Mouse (Mus musculus) stomach, embryonic 16.5 days (tissue): ENCODE measurements around the gene Tmem245. TPM values are rescaled to one million over a fixed set of nuclear protein-coding genes. Genes with fewer than 3 reads are reported as not detected.

Source experiments
- ATAC-seq: fragments of 200-750 bp; cut with Nextera tagmentation; 2 replicates; pipeline ENCODE4 v1.8.0; 2017; ENCODE audit warnings: moderate number of reproducible peaks, moderate TSS enrichment; ENCODE audit not compliant: insufficient read depth, low FRiP score
- H3K27ac ChIP-seq: fragments of 300-500 bp; sonication (generic); 2 replicates; pipeline ENCODE4 v1.5.1; 2014; ENCODE audit warnings: low read length
- H3K27me3 ChIP-seq: fragments of 300-500 bp; sonication (generic); 2 replicates; pipeline ENCODE4 v1.6.1; 2014; ENCODE audit warnings: low read length, control low read depth, mixed read lengths; ENCODE audit not compliant: control insufficient read depth, insufficient read depth
- H3K36me3 ChIP-seq: fragments of 300-500 bp; sonication (generic); 2 replicates; pipeline ENCODE4 v1.6.1; 2014; ENCODE audit warnings: low read length; ENCODE audit not compliant: control insufficient read depth, insufficient read depth
- H3K4me1 ChIP-seq: fragments of 300-500 bp; sonication (generic); 2 replicates; pipeline ENCODE4 v1.6.1; 2014; ENCODE audit warnings: low read length, control low read depth, mixed read lengths; ENCODE audit not compliant: control insufficient read depth, insufficient read depth
- H3K4me2 ChIP-seq: fragments of 300-500 bp; sonication (generic); 2 replicates; pipeline ENCODE4 v1.6.1; 2014; ENCODE audit warnings: low read depth, low read length, mixed read lengths
- H3K4me3 ChIP-seq: fragments of 300-500 bp; sonication (generic); replicated peaks from 2 replicates; pipeline ENCODE4 v1.5.1; 2014; ENCODE audit warnings: mild to moderate bottlenecking, low read length
- H3K9ac ChIP-seq: fragments of 300-500 bp; sonication (generic); 2 replicates; pipeline ENCODE4 v1.6.1; 2014; ENCODE audit warnings: low read length
- H3K9me3 ChIP-seq: fragments of 300-500 bp; sonication (generic); replicated peaks from 2 replicates; pipeline ENCODE4 v1.6.1; 2016; ENCODE audit warnings: low read length, control low read depth; ENCODE audit not compliant: control insufficient read depth
- WGBS: fragments of 180-500 bp; shearing (Covaris S2); extraction: QIAGEN DNeasy Blood & Tissue Kit; methylation state at CpG from one replicate; pipeline ENCODE4 v1.1.7; 2014; 5-methylcytosine and 5-hydroxymethylcytosine counted together
- polyA plus RNA-seq: library from polyadenylated mRNA; unstranded; fragments of >200 nt; fragmentation: Nextera tagmentation; extraction: Ambion mirVana; gene quantifications from 2 replicates; pipeline ENCODE4 v1.2.1, GENCODE M21; 2015

Tmem245 gene
- polyA plus RNA-seq, 1 experiment from 2014 or later: 5.8 TPM

DNA sequence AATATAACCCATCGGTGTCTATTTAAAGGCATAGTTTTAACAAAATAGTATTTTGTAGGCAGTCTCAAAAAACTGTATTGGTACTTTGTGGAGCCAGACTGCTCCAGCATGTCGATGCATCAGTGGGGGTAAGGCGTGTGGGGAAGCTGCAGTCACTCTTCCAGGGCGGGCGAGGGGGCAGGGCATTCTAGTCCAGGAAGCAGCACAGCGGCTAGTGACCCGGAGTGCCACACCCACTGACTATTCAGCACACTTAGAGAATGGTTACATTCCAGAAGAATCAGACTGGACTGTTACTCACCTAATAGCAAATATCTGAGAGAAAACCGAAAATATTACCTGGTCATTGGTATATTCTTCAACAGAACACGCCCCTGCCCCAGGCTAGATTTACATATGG lies 10.3 kb upstream of the Tmem245 start:
- 38% methylated on average over 9 of the region's 9 CpGs for WGBS
- H3K36me3 ChIP-seq: no peaks in the 10 kb centered on the region
- no peak overlapping the region for H3K27ac ChIP-seq
- H3K9ac ChIP-seq: no peak overlapping the region
- no peak overlapping the region for H3K4me2 ChIP-seq
- peak; percentile 73; the same call in 1 of the 2 replicates for ATAC-seq
- H3K9me3 ChIP-seq: no peaks in the 10 kb centered on the region
- no peak overlapping the region for H3K4me3 ChIP-seq
- no peaks in the 10 kb centered on the region for H3K27me3 ChIP-seq
- no peaks in the 10 kb centered on the region for H3K4me1 ChIP-seq

- no peak overlapping the region for H3K4me3 ChIP-seq
- H3K9me3 ChIP-seq: no peaks in the 10 kb centered on the region
- no peak for ATAC-seq
Observed at GRCm38 (mm10) chr4:56953235-56953634, 6.0 kb upstream of the Tmem245 start.

GRCm38 (mm10) chr4:56951701-56952100 lies 4.5 kb upstream of the Tmem245 start:
- H3K4me3 ChIP-seq: no peak overlapping the region
- H3K4me2 ChIP-seq: no peak overlapping the region
- no peak overlapping the region for H3K9ac ChIP-seq
- H3K27me3 ChIP-seq: no peaks in the 10 kb centered on the region
- 84% methylated on average over 3 of the region's 3 CpGs for WGBS
- H3K27ac ChIP-seq: no peak overlapping the region
- ATAC-seq: no peak
- H3K9me3 ChIP-seq: no peaks in the 10 kb centered on the region
- no peaks in the 10 kb centered on the region for H3K36me3 ChIP-seq
- no peaks in the 10 kb centered on the region for H3K4me1 ChIP-seq

More at GRCm38 (mm10) chr4:56953235-56953634, 6.0 kb upstream of the Tmem245 start:
- H3K4me2 ChIP-seq: no peak overlapping the region
- no peaks in the 10 kb centered on the region for H3K4me1 ChIP-seq
- H3K36me3 ChIP-seq: no peaks in the 10 kb centered on the region
- H3K27ac ChIP-seq: no peak overlapping the region
- no peak overlapping the region for H3K9ac ChIP-seq
- H3K27me3 ChIP-seq: no peaks in the 10 kb centered on the region
- 62% methylated on average over 6 of the region's 6 CpGs for WGBS

GRCm38 (mm10) chr4:56949494-56949893 lies 2.3 kb upstream of the Tmem245 start:
- Histone ChIP-seq H3K4me3 (no peak overlapping the region), H3K9ac (no peak overlapping the region), H3K4me2 (no peak overlapping the region), H3K36me3 (no peaks in the 10 kb centered on the region), H3K4me1 (peaks cover 12% of the 10 kb centered on the region), H3K27ac (no peak overlapping the region), H3K27me3 (no peaks in the 10 kb centered on the region), H3K9me3 (no peaks in the 10 kb centered on the region)
- ATAC-seq: no peak
- 67% methylated on average over 6 of the region's 6 CpGs for WGBS

DNA sequence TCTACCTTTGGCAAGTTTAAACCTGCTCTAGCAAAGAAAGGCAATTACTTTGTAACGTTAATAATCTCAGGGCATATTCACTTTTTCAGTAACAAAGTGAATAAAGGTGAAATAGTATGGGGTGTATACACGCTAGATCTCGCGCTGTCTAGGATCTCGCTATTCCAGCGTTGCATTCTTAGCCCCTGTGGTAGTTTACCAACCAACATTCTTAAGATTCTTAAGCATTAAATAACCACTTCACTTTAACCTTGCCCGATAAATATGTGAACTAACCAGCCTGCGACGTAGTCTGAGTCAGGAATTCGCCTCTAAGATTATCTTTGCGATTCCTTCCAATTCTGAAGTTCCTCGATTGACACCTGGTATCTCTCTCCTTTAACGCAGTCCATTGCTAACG lies 1.1 kb downstream of the Tmem245 start:
- peak overlapping the region; percentile 89 for H3K9ac ChIP-seq
- WGBS: under 1% methylated on average over 14 of the region's 14 CpGs
- peak overlapping the region; percentile 86 for H3K4me2 ChIP-seq
- peaks cover 37% of the 10 kb centered on the region for H3K4me1 ChIP-seq
- no peaks in the 10 kb centered on the region for H3K36me3 ChIP-seq
- no peaks in the 10 kb centered on the region for H3K27me3 ChIP-seq
- H3K4me3 ChIP-seq: peak overlapping the region; percentile 88
- H3K27ac ChIP-seq: peak overlapping the region; percentile 91
- ATAC-seq: no peak
- H3K9me3 ChIP-seq: no peaks in the 10 kb centered on the region

GRCm38 (mm10) chr4:56944286-56944685 lies 3.0 kb downstream of the Tmem245 start:
- Histone ChIP-seq H3K4me2 (no peak overlapping the region), H3K36me3 (no peaks in the 10 kb centered on the region), H3K4me3 (no peak overlapping the region), H3K27me3 (no peaks in the 10 kb centered on the region), H3K4me1 (peaks cover 43% of the 10 kb centered on the region), H3K9ac (no peak overlapping the region), H3K9me3 (no peaks in the 10 kb centered on the region), H3K27ac (no peak overlapping the region)
- 35% methylated on average over 4 of the region's 4 CpGs for WGBS
- no peak for ATAC-seq

DNA sequence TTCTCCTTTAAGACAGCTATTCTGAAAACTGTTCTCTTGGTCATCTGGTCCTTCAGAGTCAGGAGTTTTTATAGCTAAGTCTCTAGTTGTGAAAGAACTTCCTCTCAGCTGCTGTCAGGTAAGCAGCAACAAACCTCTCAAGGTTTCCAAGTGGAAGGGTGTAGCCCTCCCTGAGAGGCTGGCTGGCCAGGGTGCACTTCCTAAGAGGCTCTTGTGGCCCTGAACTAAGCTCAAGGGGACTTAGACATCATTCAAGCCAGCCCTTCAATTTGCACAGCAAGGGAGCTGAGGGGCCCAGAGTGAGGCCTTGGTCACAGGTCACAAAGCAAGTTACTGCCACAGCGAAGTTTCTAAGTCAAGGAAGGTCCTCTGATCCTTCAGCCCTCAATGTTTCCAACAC lies 4.0 kb downstream of the Tmem245 start:
- H3K4me3 ChIP-seq: no peak overlapping the region
- no peak overlapping the region for H3K9ac ChIP-seq
- no peak for ATAC-seq
- peaks cover 3% of the 10 kb centered on the region; the same call in 1 of the 2 replicates for H3K36me3 ChIP-seq
- H3K9me3 ChIP-seq: no peaks in the 10 kb centered on the region
- no peak overlapping the region for H3K4me2 ChIP-seq
- 55% methylated on average over 1 of the region's 1 CpGs for WGBS
- no peak overlapping the region for H3K27ac ChIP-seq
- no peaks in the 10 kb centered on the region for H3K27me3 ChIP-seq
- H3K4me1 ChIP-seq: peaks cover 43% of the 10 kb centered on the region

- peaks cover 43% of the 10 kb centered on the region for H3K4me1 ChIP-seq
- no peak overlapping the region for H3K9ac ChIP-seq
- no peak overlapping the region for H3K4me3 ChIP-seq
- WGBS: 74% methylated on average over 1 of the region's 1 CpGs
- no peak for ATAC-seq
- peaks cover 3% of the 10 kb centered on the region; the same call in 1 of the 2 replicates for H3K36me3 ChIP-seq
- no peaks in the 10 kb centered on the region for H3K9me3 ChIP-seq
- H3K27ac ChIP-seq: no peak overlapping the region
- H3K27me3 ChIP-seq: no peaks in the 10 kb centered on the region
- no peak overlapping the region for H3K4me2 ChIP-seq
Observed at GRCm38 (mm10) chr4:56942567-56942966, 4.7 kb downstream of the Tmem245 start.

GRCm38 (mm10) chr4:56941481-56941880 lies 5.8 kb downstream of the Tmem245 start:
- H3K4me1 ChIP-seq: peaks cover 47% of the 10 kb centered on the region
- no peak overlapping the region for H3K4me3 ChIP-seq
- no peak overlapping the region for H3K27ac ChIP-seq
- no peak overlapping the region for H3K9ac ChIP-seq
- H3K36me3 ChIP-seq: peaks cover 3% of the 10 kb centered on the region; the same call in 1 of the 2 replicates
- 75% methylated on average over 4 of the region's 4 CpGs for WGBS
- H3K27me3 ChIP-seq: no peaks in the 10 kb centered on the region
- no peak overlapping the region for H3K4me2 ChIP-seq
- H3K9me3 ChIP-seq: no peaks in the 10 kb centered on the region
- ATAC-seq: no peak
